Mouse (Mus musculus) B cell, adult 2 months (primary cell): Measurements from ENCODE around the gene Cdc42se2.

Experiments used
- DNase-seq, 2 experiments: peaks; one replicate each; pipeline ENCODE4 v3.0.0; 2022

Cdc42se2 gene

GRCm38 (mm10) chr11:54708153-54708552, 79.3 kb downstream of the Cdc42se2 start:
- DNase-seq, result no peak

- peak; percentile 85 to 86 for DNase-seq
These were observed 84.2 kb downstream of the Cdc42se2 start for GRCm38 (mm10) chr11:54703306-54703705.

- DNase-seq, result no peak
These were observed 85.6 kb downstream of the Cdc42se2 start for GRCm38 (mm10) chr11:54701848-54702247.

- peak; percentile 21 to 26 for DNase-seq
These were observed 87.5 kb downstream of the Cdc42se2 start for GRCm38 (mm10) chr11:54699972-54700371.

- DNase-seq, result peak; percentile 31 to 36
These were observed 88.8 kb downstream of the Cdc42se2 start for GRCm38 (mm10) chr11:54698636-54699035.

GRCm38 (mm10) chr11:54697611-54698010, 89.9 kb downstream of the Cdc42se2 start:
- peak; percentile 39 for DNase-seq

- DNase-seq, result peak; percentile 25
These were observed 91.5 kb downstream of the Cdc42se2 start for GRCm38 (mm10) chr11:54695951-54696350.

GRCm38 (mm10) chr11:54694291-54694690, 93.2 kb downstream of the Cdc42se2 start:
- no peak for DNase-seq

- no peak for DNase-seq
These were observed 93.8 kb downstream of the Cdc42se2 start for GRCm38 (mm10) chr11:54693696-54694095.

- DNase-seq, result no peak
These were observed 96.3 kb downstream of the Cdc42se2 start for GRCm38 (mm10) chr11:54691179-54691578.

- no peak for DNase-seq
These were observed 97.3 kb downstream of the Cdc42se2 start for GRCm38 (mm10) chr11:54690171-54690570.

GRCm38 (mm10) chr11:54684831-54685230, 102.6 kb downstream of the Cdc42se2 start:
- DNase-seq, result no peak

- no peak for DNase-seq
These were observed 108.3 kb downstream of the Cdc42se2 start for GRCm38 (mm10) chr11:54679141-54679540.

GRCm38 (mm10) chr11:54675792-54676489, 111.5 kb downstream of the Cdc42se2 start:
- DNase-seq, result no peak

- DNase-seq, result no peak
These were observed 113.7 kb downstream of the Cdc42se2 start for GRCm38 (mm10) chr11:54673575-54674298.
